Mouse (Mus musculus): ENCODE results near the gene Coro2a.
A peak's percentile ranks its signal among the peaks of the same experiment; 100 is the strongest.

Gene Coro2a

GRCm38 (mm10) chr4:46526798-46527557 lies 75.0 kb downstream of the Coro2a start:
- DNase-seq (ENCODE audit: low spot score in 2 of 2): no peak

GRCm38 (mm10) chr4:46526226-46526625 lies 75.8 kb downstream of the Coro2a start:
- no peak for DNase-seq (ENCODE audit: low spot score in 2 of 2)

- no peak for DNase-seq (ENCODE audit: low spot score in 2 of 2)
Measured at GRCm38 (mm10) chr4:46523324-46523723, 78.7 kb downstream of the Coro2a start.

- no peak for DNase-seq (ENCODE audit: low spot score in 2 of 2)
Measured at GRCm38 (mm10) chr4:46521457-46521856, 80.5 kb downstream of the Coro2a start.

- DNase-seq (ENCODE audit: low spot score in 2 of 2): no peak
Measured at GRCm38 (mm10) chr4:46520491-46520890, 81.5 kb downstream of the Coro2a start.

- peak; percentile 47 to 70 for DNase-seq (ENCODE audit: low spot score in 2 of 2)
Measured at GRCm38 (mm10) chr4:46507736-46508460, 94.1 kb downstream of the Coro2a start.

GRCm38 (mm10) chr4:46506801-46507610 lies 95.0 kb downstream of the Coro2a start:
- DNase-seq (ENCODE audit: low spot score in 2 of 2): peak; percentile 89 to 93

- no peak for DNase-seq (ENCODE audit: low spot score in 2 of 2)
Measured at GRCm38 (mm10) chr4:46505361-46506057, 96.5 kb downstream of the Coro2a start.

- no peak for DNase-seq (ENCODE audit: low spot score in 2 of 2)
Measured at GRCm38 (mm10) chr4:46503881-46504280, 98.1 kb downstream of the Coro2a start.

GRCm38 (mm10) chr4:46502606-46503502 lies 99.1 kb downstream of the Coro2a start:
- no peak for DNase-seq (ENCODE audit: low spot score in 2 of 2)

- DNase-seq (ENCODE audit: low spot score in 2 of 2): no peak
Measured at GRCm38 (mm10) chr4:46498976-46499375, 103.0 kb downstream of the Coro2a start.

- no peak for DNase-seq (ENCODE audit: low spot score in 2 of 2)
Measured at GRCm38 (mm10) chr4:46498511-46498910, 103.5 kb downstream of the Coro2a start.

GRCm38 (mm10) chr4:46497286-46497892 lies 104.6 kb downstream of the Coro2a start:
- DNase-seq (ENCODE audit: low spot score in 2 of 2): peak in 1 of 2 experiments; percentile 60

- no peak for DNase-seq (ENCODE audit: low spot score in 2 of 2)
Measured at GRCm38 (mm10) chr4:46495543-46495942, 106.5 kb downstream of the Coro2a start.

- DNase-seq (ENCODE audit: low spot score in 2 of 2): no peak
Measured at GRCm38 (mm10) chr4:46493071-46493470, 108.9 kb downstream of the Coro2a start.

- peak; percentile 85 to 91 for DNase-seq (ENCODE audit: low spot score in 2 of 2)
Measured at GRCm38 (mm10) chr4:46489028-46489925, 112.7 kb downstream of the Coro2a start, which contains the start of gene Nans. Gene Nans, plus strand, starts transcription at chr4:46489248.

- DNase-seq (ENCODE audit: low spot score in 2 of 2): peak; percentile 29 to 54
Measured at GRCm38 (mm10) chr4:46487348-46487747, 114.7 kb downstream of the Coro2a start.
